Mouse (Mus musculus) heart, postnatal 0 days (tissue): ENCODE results near the gene Car8. TPM values are rescaled to one million over a fixed set of nuclear protein-coding genes. Genes with fewer than 3 reads are reported as not detected.

Source experiments
- ATAC-seq: fragments of 200-750 bp; cut with Nextera tagmentation; 2 replicates; pipeline ENCODE4 v1.8.0; 2017; ENCODE audit warnings: low read depth, moderate number of reproducible peaks, moderate library complexity; ENCODE audit not compliant: insufficient read depth
- DNase-seq: peaks from one replicate; pipeline ENCODE4 v3.0.0-alpha.2; 2016; ENCODE audit warnings: low spot score
- H3K27ac ChIP-seq: fragments of 300-500 bp; sonication (generic); 2 replicates; pipeline ENCODE4 v1.5.1; 2014; ENCODE audit warnings: low read depth, mild to moderate bottlenecking
- H3K27me3 ChIP-seq: fragments of 300-500 bp; sonication (generic); 2 replicates; pipeline ENCODE4 v1.6.1; 2014; ENCODE audit warnings: low read length, mixed read lengths; ENCODE audit not compliant: control insufficient read depth, insufficient read depth
- H3K36me3 ChIP-seq: fragments of 300-500 bp; sonication (generic); replicated peaks from 2 replicates; pipeline ENCODE4 v1.6.1; 2014; ENCODE audit warnings: low read length, mixed read lengths; ENCODE audit not compliant: control insufficient read depth, insufficient read depth
- H3K4me1 ChIP-seq: fragments of 300-500 bp; sonication (generic); 2 replicates; pipeline ENCODE4 v1.6.1; 2014; ENCODE audit warnings: antibody characterized with exemption; ENCODE audit not compliant: control insufficient read depth, insufficient read depth
- H3K4me2 ChIP-seq: fragments of 300-500 bp; sonication (generic); 2 replicates; pipeline ENCODE4 v1.6.1; 2014; ENCODE audit warnings: low read depth, mild to moderate bottlenecking, low read length, moderate library complexity
- H3K4me3 ChIP-seq: fragments of 300-500 bp; sonication (generic); 2 replicates; pipeline ENCODE4 v1.5.1; 2014; ENCODE audit warnings: low read depth, low read length
- H3K9ac ChIP-seq: fragments of 300-500 bp; sonication (generic); replicated peaks from 2 replicates; pipeline ENCODE4 v1.6.1; 2014; ENCODE audit warnings: low read depth, low read length, mixed read lengths
- H3K9me3 ChIP-seq: fragments of 300-500 bp; sonication (generic); replicated peaks from 2 replicates; pipeline ENCODE4 v1.6.1; 2016; ENCODE audit warnings: low read length; ENCODE audit not compliant: control insufficient read depth
- CTCF ChIP-seq: IDR thresholded peaks from 2 replicates; pipeline ENCODE4 v1.5.1; 2016; ENCODE audit warnings: antibody characterized with exemption, control low read depth, low read depth
- EP300 ChIP-seq: IDR thresholded peaks from 2 replicates; pipeline ENCODE4 v1.6.1; 2016; ENCODE audit warnings: antibody characterized with exemption, low read depth
- WGBS: fragments of 180-500 bp; shearing (Covaris S2); extraction: QIAGEN DNeasy Blood & Tissue Kit; methylation state at CpG from one replicate; pipeline ENCODE4 v1.1.7; 2014; 5-methylcytosine and 5-hydroxymethylcytosine counted together
- polyA plus RNA-seq: library from polyadenylated mRNA; unstranded; fragments of >200 nt; fragmentation: Nextera tagmentation; extraction: Ambion mirVana; gene quantifications from 2 replicates; pipeline ENCODE4 v1.2.1, GENCODE M21; 2015
- total RNA-seq: library from RNA; depleted of rRNA; stranded (reverse); fragments of >200 nt; gene quantifications from 2 replicates; pipeline ENCODE4 v1.2.3, GENCODE M21; 2014; ENCODE audit warnings: low replicate concordance

Car8 gene
- total and polyA plus RNA-seq, 2 experiments from 2014 or later, result 9.1 to 12.5 TPM

GRCm38 (mm10) chr4:8212873-8213569, 25.8 kb downstream of the Car8 start:
- DNase-seq, result no peak
- no peaks in the 10 kb centered on the region for H3K36me3 ChIP-seq
- H3K9ac ChIP-seq, result no peak overlapping the region
- no peaks in the 10 kb centered on the region for H3K27me3 ChIP-seq
- no peak overlapping the region for H3K4me2 ChIP-seq
- no peak overlapping the region for H3K4me3 ChIP-seq
- peak overlapping the region; percentile 20; the same call in 1 of the 2 replicates for H3K27ac ChIP-seq
- peaks cover 2% of the 10 kb centered on the region; the same call in 1 of the 2 replicates for H3K4me1 ChIP-seq
- no peak for ATAC-seq
- TF ChIP-seq EP300, result no peak
- TF ChIP-seq CTCF, result no peak
- H3K9me3 ChIP-seq, result no peaks in the 10 kb centered on the region
- WGBS, result 53% methylated on average over 8 of the region's 8 CpGs

- H3K27me3 ChIP-seq, result no peaks in the 10 kb centered on the region
- ATAC-seq (no peak), DNase-seq (no peak)
- H3K9ac ChIP-seq, result no peak overlapping the region
- H3K9me3 ChIP-seq, result no peaks in the 10 kb centered on the region
- TF ChIP-seq EP300 (no peak), CTCF (no peak)
- no peaks in the 10 kb centered on the region for H3K36me3 ChIP-seq
- no peak overlapping the region for H3K4me2 ChIP-seq
- no peak overlapping the region for H3K27ac ChIP-seq
- H3K4me1 ChIP-seq, result peaks cover 6% of the 10 kb centered on the region; the same call in 1 of the 2 replicates
- no peak overlapping the region for H3K4me3 ChIP-seq
- 96% methylated on average over 2 of the region's 2 CpGs for WGBS
Measured at GRCm38 (mm10) chr4:8210452-8210851, 28.4 kb downstream of the Car8 start.

- Histone ChIP-seq H3K27me3 (no peaks in the 10 kb centered on the region), H3K36me3 (no peaks in the 10 kb centered on the region), H3K4me1 (peaks cover 6% of the 10 kb centered on the region), H3K27ac (no peak overlapping the region), H3K4me2 (no peak overlapping the region), H3K4me3 (no peak overlapping the region), H3K9me3 (no peaks in the 10 kb centered on the region), H3K9ac (no peak overlapping the region)
- TF ChIP-seq CTCF (no peak), EP300 (no peak)
- WGBS, result 39% methylated on average over 1 of the region's 1 CpGs
- ATAC-seq, result no peak
- DNase-seq, result no peak
Measured at GRCm38 (mm10) chr4:8207924-8208323, 30.9 kb downstream of the Car8 start.

- H3K36me3 ChIP-seq, result no peaks in the 10 kb centered on the region
- H3K4me2 ChIP-seq, result no peak overlapping the region
- peaks cover 6% of the 10 kb centered on the region for H3K4me1 ChIP-seq
- 0 out of 2 replicates have a peak overlapping the region, but pooled peaks have one; percentile 4 for H3K27ac ChIP-seq
- no peaks in the 10 kb centered on the region for H3K27me3 ChIP-seq
- ATAC-seq (peak; percentile 69; the same call in 1 of the 2 replicates), DNase-seq (peak; percentile 60)
- H3K9me3 ChIP-seq, result no peaks in the 10 kb centered on the region
- no peak overlapping the region for H3K4me3 ChIP-seq
- TF ChIP-seq EP300, result no peak
- no peak for TF ChIP-seq CTCF
- no peak overlapping the region for H3K9ac ChIP-seq
- 53% methylated on average over 6 of the region's 6 CpGs for WGBS
Measured at GRCm38 (mm10) chr4:8206918-8207573, 31.8 kb downstream of the Car8 start.

GRCm38 (mm10) chr4:8205089-8205649, 33.7 kb downstream of the Car8 start:
- Histone ChIP-seq H3K27ac (peak overlapping the region; percentile 2; the same call in 1 of the 2 replicates), H3K4me3 (no peak overlapping the region), H3K27me3 (no peaks in the 10 kb centered on the region), H3K9me3 (no peaks in the 10 kb centered on the region), H3K4me1 (peaks cover 7% of the 10 kb centered on the region), H3K36me3 (no peaks in the 10 kb centered on the region), H3K9ac (no peak overlapping the region), H3K4me2 (no peak overlapping the region)
- TF ChIP-seq EP300, result no peak
- no peak for TF ChIP-seq CTCF
- no peak; the same call in 1 of the 2 replicates for ATAC-seq
- DNase-seq, result no peak
- 47% methylated on average over 4 of the region's 4 CpGs for WGBS
